Mouse (Mus musculus) intestine, postnatal 0 days (tissue): ENCODE measurements around the gene Pan3. TPM values are rescaled to one million over a fixed set of nuclear protein-coding genes. Genes with fewer than 3 reads are reported as not detected.

ENCODE experiments used
- ATAC-seq: fragments of 200-750 bp; cut with Nextera tagmentation; 2 replicates; pipeline ENCODE4 v1.8.0; 2017; ENCODE audit warnings: mild to moderate bottlenecking, moderate TSS enrichment, moderate library complexity
- H3K27ac ChIP-seq: fragments of 300-500 bp; sonication (generic); 2 replicates; pipeline ENCODE4 v1.5.1; 2014; ENCODE audit warnings: mild to moderate bottlenecking, low read depth, low read length, moderate library complexity
- H3K27me3 ChIP-seq: fragments of 300-500 bp; sonication (generic); replicated peaks from 2 replicates; pipeline ENCODE4 v1.6.1; 2014; ENCODE audit warnings: low read length, mixed read lengths; ENCODE audit not compliant: control insufficient read depth, insufficient read depth
- H3K36me3 ChIP-seq: fragments of 300-500 bp; sonication (generic); 2 replicates; pipeline ENCODE4 v1.6.1; 2014; ENCODE audit warnings: mild to moderate bottlenecking, moderate library complexity; ENCODE audit not compliant: control insufficient read depth, insufficient read depth
- H3K4me1 ChIP-seq: fragments of 300-500 bp; sonication (generic); replicated peaks from 2 replicates; pipeline ENCODE4 v1.6.1; 2014; ENCODE audit warnings: antibody characterized with exemption, low read length, mixed read lengths; ENCODE audit not compliant: control insufficient read depth, insufficient read depth
- H3K4me2 ChIP-seq: fragments of 300-500 bp; sonication (generic); replicated peaks from 2 replicates; pipeline ENCODE4 v1.6.1; 2014; ENCODE audit warnings: low read depth, mild to moderate bottlenecking, moderate library complexity
- H3K4me3 ChIP-seq: fragments of 300-500 bp; sonication (generic); 2 replicates; pipeline ENCODE4 v1.5.1; 2014; ENCODE audit warnings: low read depth, low read length
- H3K9ac ChIP-seq: fragments of 300-500 bp; sonication (generic); 2 replicates; pipeline ENCODE4 v1.6.1; 2014; ENCODE audit warnings: mild to moderate bottlenecking, low read depth, low read length
- H3K9me3 ChIP-seq: fragments of 300-500 bp; sonication (generic); 2 replicates; pipeline ENCODE4 v1.6.1; 2016; ENCODE audit warnings: mixed run types; ENCODE audit not compliant: control insufficient read depth
- CTCF ChIP-seq: sonication (generic); IDR thresholded peaks from 2 replicates; pipeline ENCODE4 v1.5.1; 2016; ENCODE audit warnings: low read depth, mild to moderate bottlenecking, control low read depth, antibody characterized with exemption, moderate library complexity
- WGBS: fragments of 180-500 bp; shearing (Covaris S2); extraction: QIAGEN DNeasy Blood & Tissue Kit; methylation state at CpG from one replicate; pipeline ENCODE4 v1.1.7; 2014; 5-methylcytosine and 5-hydroxymethylcytosine counted together
- polyA plus RNA-seq: library from polyadenylated mRNA; unstranded; fragments of >200 nt; fragmentation: Nextera tagmentation; extraction: Ambion mirVana; gene quantifications from 2 replicates; pipeline ENCODE4 v1.2.1, GENCODE M21; 2015

Pan3 gene
- polyA plus RNA-seq, 1 experiment from 2014 or later, result 40.3 TPM

DNA sequence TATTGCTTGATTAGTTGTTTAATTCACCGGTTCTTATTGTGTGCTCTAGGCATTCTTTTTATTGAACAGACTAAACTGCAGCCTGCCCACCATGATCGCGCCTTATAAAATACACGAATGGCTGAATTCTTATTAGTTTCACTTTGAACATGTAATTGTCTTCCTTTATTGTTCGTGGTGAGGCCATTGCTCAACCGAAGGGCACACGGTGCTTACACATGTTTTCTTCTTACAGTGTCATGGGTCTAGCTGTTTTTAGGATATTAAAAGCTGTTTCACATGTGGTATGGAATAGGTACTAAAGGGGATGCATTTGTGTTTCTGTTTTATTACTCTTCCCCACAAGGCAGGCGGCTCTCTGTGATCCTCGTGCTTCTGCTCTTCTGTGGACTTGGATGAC, 81.4 kb downstream of the Pan3 start:
- no peak overlapping the region for H3K9ac ChIP-seq
- TF ChIP-seq CTCF, result no peak
- no peaks in the 10 kb centered on the region; the same call in none of the 2 replicates for H3K4me1 ChIP-seq
- H3K4me2 ChIP-seq, result no peak overlapping the region
- H3K27ac ChIP-seq, result no peak overlapping the region
- no peak for ATAC-seq
- H3K4me3 ChIP-seq, result no peak overlapping the region
- H3K27me3 ChIP-seq, result no peaks in the 10 kb centered on the region
- H3K36me3 ChIP-seq, result no peaks in the 10 kb centered on the region
- 76% methylated on average over 9 of the region's 9 CpGs for WGBS
- H3K9me3 ChIP-seq, result no peaks in the 10 kb centered on the region

DNA sequence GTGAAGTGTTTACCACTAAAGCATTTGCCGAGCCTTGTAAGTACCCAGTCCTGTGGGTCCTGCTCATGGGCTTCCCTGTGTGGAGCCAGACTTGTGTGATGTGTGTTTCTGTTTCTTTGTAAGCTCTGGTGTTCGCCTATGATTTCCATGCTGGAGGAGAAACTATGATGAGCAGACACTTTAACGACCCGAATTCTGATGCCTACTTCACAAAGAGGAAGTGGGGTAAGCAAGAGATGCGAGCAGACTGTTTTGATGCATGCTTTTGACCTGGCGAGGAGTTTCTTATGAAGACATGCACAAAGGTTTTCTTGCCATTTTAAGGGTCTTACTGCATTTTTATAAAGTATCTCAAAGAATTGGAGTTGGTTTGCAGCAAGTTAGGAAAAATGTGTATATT, 97.0 kb downstream of the Pan3 start:
- Histone ChIP-seq H3K36me3 (peaks cover 49% of the 10 kb centered on the region), H3K4me1 (no peaks in the 10 kb centered on the region), H3K9ac (no peak overlapping the region), H3K27ac (no peak overlapping the region), H3K4me3 (no peak overlapping the region), H3K27me3 (no peaks in the 10 kb centered on the region), H3K4me2 (no peak overlapping the region), H3K9me3 (no peaks in the 10 kb centered on the region)
- no peak for TF ChIP-seq CTCF
- ATAC-seq, result no peak
- 90% methylated on average over 6 of the region's 6 CpGs for WGBS

DNA sequence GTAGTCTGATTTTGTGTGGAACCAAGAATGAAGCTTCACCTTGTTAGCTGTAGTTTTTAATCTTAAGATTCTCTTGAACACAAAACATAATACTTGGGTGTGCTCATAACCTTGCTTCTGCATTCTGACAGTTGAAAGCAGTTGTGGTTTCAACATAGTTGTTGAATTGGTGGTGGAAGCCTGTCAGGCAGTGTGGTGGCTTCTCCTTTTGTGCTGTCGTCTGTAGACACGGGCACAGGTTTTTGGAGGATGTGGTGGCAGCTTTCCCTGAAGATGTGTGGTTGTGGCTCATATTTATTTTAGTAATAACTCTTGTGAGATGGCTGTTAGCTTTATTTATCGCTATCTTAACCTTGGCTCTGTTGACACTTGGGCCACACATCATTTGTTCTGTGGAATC, 97.8 kb downstream of the Pan3 start:
- no peak for TF ChIP-seq CTCF
- Histone ChIP-seq H3K9ac (no peak overlapping the region), H3K36me3 (peaks cover 43% of the 10 kb centered on the region), H3K9me3 (no peaks in the 10 kb centered on the region), H3K4me2 (no peak overlapping the region), H3K27me3 (no peaks in the 10 kb centered on the region), H3K4me3 (no peak overlapping the region), H3K27ac (no peak overlapping the region), H3K4me1 (no peaks in the 10 kb centered on the region)
- 86% methylated on average over 3 of the region's 3 CpGs for WGBS
- ATAC-seq, result no peak

DNA sequence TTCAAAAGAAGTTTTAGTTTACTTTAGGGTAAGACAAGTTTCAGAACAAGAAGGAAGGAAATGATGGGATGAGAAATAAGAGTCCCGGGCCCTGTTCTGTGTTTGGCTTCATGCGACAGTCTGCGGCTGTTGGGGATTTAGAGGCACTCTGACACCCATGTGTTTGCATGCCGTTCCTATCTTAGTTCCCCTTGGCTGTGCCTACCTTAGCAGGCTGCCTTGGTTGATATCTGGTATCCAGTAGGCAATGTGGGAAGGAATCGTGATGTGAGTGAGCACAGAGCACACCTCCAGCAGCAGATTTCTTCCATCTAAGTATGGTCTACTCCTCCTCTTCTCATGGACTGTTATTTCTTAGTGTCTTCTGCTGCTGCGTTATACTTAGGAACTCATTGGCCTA, 102.1 kb downstream of the Pan3 start:
- Histone ChIP-seq H3K4me1 (no peaks in the 10 kb centered on the region), H3K9ac (no peak overlapping the region), H3K4me2 (no peak overlapping the region), H3K27ac (no peak overlapping the region), H3K36me3 (peaks cover 45% of the 10 kb centered on the region), H3K4me3 (no peak overlapping the region), H3K9me3 (no peaks in the 10 kb centered on the region), H3K27me3 (no peaks in the 10 kb centered on the region)
- TF ChIP-seq CTCF, result no peak
- 86% methylated on average over 6 of the region's 6 CpGs for WGBS
- ATAC-seq, result no peak

DNA sequence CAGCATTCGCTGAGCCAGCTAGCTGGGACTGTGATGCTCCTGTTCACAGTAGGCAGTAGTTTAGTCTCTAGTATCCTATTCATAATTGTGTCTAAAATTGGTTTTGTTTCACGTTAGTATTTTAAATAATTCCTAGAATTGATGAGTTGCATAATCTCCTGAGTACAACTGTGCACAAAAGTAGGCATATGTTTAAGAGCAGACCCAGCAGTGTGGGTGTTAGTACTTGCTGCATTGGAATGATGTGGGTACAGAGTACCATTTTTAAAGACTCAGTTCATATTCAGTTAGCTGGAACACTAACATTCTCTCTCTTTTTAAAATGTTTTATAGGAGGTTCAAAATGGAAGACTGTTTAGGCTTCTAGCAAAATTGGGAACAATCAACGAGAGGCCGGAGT, 109.4 kb downstream of the Pan3 start:
- H3K4me3 ChIP-seq, result no peak overlapping the region
- no peaks in the 10 kb centered on the region for H3K4me1 ChIP-seq
- H3K27me3 ChIP-seq, result no peaks in the 10 kb centered on the region
- H3K36me3 ChIP-seq, result peaks cover 67% of the 10 kb centered on the region
- H3K27ac ChIP-seq, result no peak overlapping the region
- no peak overlapping the region for H3K9ac ChIP-seq
- no peak for ATAC-seq
- no peak overlapping the region for H3K4me2 ChIP-seq
- no peaks in the 10 kb centered on the region for H3K9me3 ChIP-seq
- WGBS, result 89% methylated on average over 4 of the region's 4 CpGs
- no peak for TF ChIP-seq CTCF

DNA sequence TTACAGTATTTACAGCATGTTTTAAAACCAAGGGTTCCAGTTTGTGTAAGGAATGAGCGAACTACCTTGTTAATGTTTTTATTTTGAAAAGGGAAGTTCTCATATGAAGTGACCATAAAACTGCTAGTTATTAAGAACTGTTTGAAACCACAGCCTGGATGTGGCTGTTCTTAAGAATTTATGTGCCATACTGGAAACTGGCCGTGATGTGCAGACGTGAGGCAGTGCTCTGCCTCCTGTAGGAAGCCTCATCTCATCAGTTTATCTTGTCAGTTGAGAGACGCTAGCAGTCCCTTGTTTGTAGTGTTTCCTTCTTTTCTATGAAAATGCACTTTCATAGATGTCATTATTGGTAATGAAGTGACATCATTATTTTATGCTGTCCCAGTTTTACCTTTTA, 109.9 kb downstream of the Pan3 start:
- Histone ChIP-seq H3K9ac (no peak overlapping the region), H3K27me3 (no peaks in the 10 kb centered on the region), H3K4me2 (no peak overlapping the region), H3K36me3 (peaks cover 67% of the 10 kb centered on the region), H3K27ac (no peak overlapping the region), H3K4me1 (no peaks in the 10 kb centered on the region), H3K9me3 (no peaks in the 10 kb centered on the region), H3K4me3 (no peak overlapping the region)
- TF ChIP-seq CTCF, result no peak
- WGBS, result 83% methylated on average over 4 of the region's 4 CpGs
- no peak for ATAC-seq

DNA sequence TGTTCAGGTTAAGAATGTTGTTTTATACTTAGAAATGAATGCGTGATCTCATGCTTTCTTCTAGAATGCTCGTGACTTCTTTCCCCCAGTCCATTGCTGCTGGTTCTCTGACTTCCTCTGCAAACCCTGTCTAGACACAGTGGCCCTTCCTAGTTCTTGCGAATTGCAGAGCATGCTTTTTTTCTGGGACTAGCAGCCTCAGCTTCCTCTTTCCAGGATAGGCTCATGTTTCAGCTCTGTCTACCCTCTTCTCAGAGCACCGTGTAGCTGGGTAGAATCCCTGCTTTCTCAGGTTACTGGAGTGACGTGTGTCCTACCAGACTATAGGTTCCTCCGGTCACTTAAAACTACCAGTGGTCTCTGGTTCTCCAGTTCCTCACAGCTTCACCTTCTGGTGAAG, 112.3 kb downstream of the Pan3 start:
- peaks cover 58% of the 10 kb centered on the region for H3K36me3 ChIP-seq
- no peak overlapping the region for H3K4me3 ChIP-seq
- no peak for ATAC-seq

More for the DNA sequence above, 112.3 kb downstream of the Pan3 start:
- WGBS, result 79% methylated on average over 6 of the region's 6 CpGs
- Histone ChIP-seq H3K27ac (no peak overlapping the region), H3K4me2 (no peak overlapping the region), H3K27me3 (no peaks in the 10 kb centered on the region), H3K4me1 (no peaks in the 10 kb centered on the region), H3K9ac (no peak overlapping the region), H3K9me3 (no peaks in the 10 kb centered on the region)
- no peak for TF ChIP-seq CTCF
